Mouse (Mus musculus) lung, postnatal 0 days (tissue): ENCODE results near the gene Lrmda. TPM values are rescaled to one million over a fixed set of nuclear protein-coding genes. Genes with fewer than 3 reads are reported as not detected.

Source experiments
- ATAC-seq: fragments of 200-750 bp; cut with Nextera tagmentation; 2 replicates; pipeline ENCODE4 v1.8.0; 2017; ENCODE audit warnings: moderate library complexity
- DNase-seq: peaks from one replicate; pipeline ENCODE4 v3.0.0-alpha.2; 2016; ENCODE audit warnings: low spot score
- H3K27ac ChIP-seq: fragments of 300-500 bp; sonication (generic); 2 replicates; pipeline ENCODE4 v1.5.1; 2014; ENCODE audit warnings: antibody characterized with exemption, mild to moderate bottlenecking, low read length, mixed read lengths
- H3K27me3 ChIP-seq: fragments of 300-500 bp; sonication (generic); replicated peaks from 2 replicates; pipeline ENCODE4 v1.6.1; 2014; ENCODE audit warnings: low read length, mixed read lengths; ENCODE audit not compliant: insufficient read depth
- H3K36me3 ChIP-seq: fragments of 300-500 bp; sonication (generic); 2 replicates; pipeline ENCODE4 v1.6.1; 2014; ENCODE audit warnings: low read length, mixed read lengths; ENCODE audit not compliant: insufficient read depth
- H3K4me1 ChIP-seq: fragments of 300-500 bp; sonication (generic); 2 replicates; pipeline ENCODE4 v1.6.1; 2014; ENCODE audit warnings: antibody characterized with exemption, low read depth, low read length, mixed read lengths; ENCODE audit not compliant: insufficient read depth
- H3K4me2 ChIP-seq: fragments of 300-500 bp; sonication (generic); replicated peaks from 2 replicates; pipeline ENCODE4 v1.6.1; 2014; ENCODE audit warnings: low read depth, mild to moderate bottlenecking, low read length, moderate library complexity, mixed read lengths
- H3K4me3 ChIP-seq: fragments of 300-500 bp; sonication (generic); 2 replicates; pipeline ENCODE4 v1.5.1; 2014; ENCODE audit warnings: low read depth, low read length
- H3K9ac ChIP-seq: fragments of 300-500 bp; sonication (generic); replicated peaks from 2 replicates; pipeline ENCODE4 v1.6.1; 2014; ENCODE audit warnings: low read depth, mild to moderate bottlenecking
- H3K9me3 ChIP-seq: fragments of 300-500 bp; sonication (generic); 2 replicates; pipeline ENCODE4 v1.6.1; 2016; ENCODE audit warnings: low read length, mixed read lengths
- CTCF ChIP-seq: IDR thresholded peaks from 2 replicates; pipeline ENCODE4 v1.5.1; 2016; ENCODE audit warnings: antibody characterized with exemption, mild to moderate bottlenecking
- EP300 ChIP-seq: IDR thresholded peaks from 2 replicates; pipeline ENCODE4 v1.6.1; 2016; ENCODE audit warnings: antibody characterized with exemption, mild to moderate bottlenecking, control low read depth
- WGBS: fragments of 180-500 bp; shearing (Covaris S2); extraction: QIAGEN DNeasy Blood & Tissue Kit; methylation state at CpG from one replicate; pipeline ENCODE4 v1.1.7; 2014; 5-methylcytosine and 5-hydroxymethylcytosine counted together
- polyA plus RNA-seq: library from polyadenylated mRNA; unstranded; fragments of >200 nt; fragmentation: Nextera tagmentation; extraction: Ambion mirVana; gene quantifications from 2 replicates; pipeline ENCODE4 v1.2.1, GENCODE M21; 2015

The Lrmda gene
- polyA plus RNA-seq, 1 experiment from 2014 or later: 0.86 TPM

DNA sequence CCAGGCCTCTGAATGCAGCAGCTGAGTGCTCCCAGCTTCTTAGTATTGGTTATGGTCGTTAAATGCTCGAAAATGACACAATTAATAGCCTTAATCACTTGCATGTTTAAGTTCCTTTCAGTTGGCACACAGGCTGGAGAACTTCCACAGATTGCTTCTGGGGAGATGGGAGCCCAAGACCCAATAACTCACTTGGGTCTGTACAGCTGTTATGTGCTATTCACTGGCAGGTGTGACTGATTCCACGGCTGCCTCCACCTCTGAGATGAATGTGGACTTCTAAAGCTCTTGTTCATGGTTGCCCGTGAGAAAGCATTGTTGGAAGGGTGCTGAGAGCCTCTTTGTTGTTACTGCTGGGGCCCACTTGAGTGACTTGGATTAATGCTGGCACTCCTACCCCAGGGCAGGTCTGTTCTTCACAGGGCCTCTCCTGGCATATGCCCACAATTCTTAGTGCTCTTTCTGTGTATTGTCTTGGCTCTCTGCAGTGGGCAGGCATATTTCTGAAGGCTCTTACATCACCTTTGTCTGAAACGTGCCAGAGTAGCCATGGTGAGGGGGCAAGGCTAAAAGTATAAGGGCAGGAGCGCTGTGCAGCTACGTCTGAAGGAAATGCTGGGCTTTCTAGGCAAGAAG is 111.6 kb downstream of the Lrmda start:
- peak; percentile 65 for ATAC-seq
- WGBS: 57% methylated on average over 7 of the region's 7 CpGs

DNA sequence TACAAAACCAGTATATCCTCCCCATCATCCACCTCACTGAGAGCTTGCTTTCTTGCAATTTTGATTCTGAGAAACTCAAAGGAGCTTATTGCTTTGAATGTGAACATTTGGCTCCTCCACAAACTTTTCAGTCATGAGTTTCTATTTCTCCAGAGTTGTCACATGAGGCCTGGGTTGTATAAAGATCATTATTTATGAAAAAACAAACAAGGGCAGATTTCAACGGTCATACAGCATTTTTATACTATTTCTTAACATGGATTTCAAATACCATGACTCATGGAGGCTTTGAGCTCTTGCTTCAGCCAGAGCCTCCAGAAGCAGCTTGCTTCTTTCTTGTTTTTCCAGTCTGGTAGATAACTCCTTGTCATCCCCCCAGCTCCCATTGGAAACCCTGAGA is 119.8 kb downstream of the Lrmda start:
- Histone ChIP-seq H3K9me3 (peaks cover 2% of the 10 kb centered on the region; the same call in 1 of the 2 replicates), H3K27me3 (no peaks in the 10 kb centered on the region), H3K36me3 (no peaks in the 10 kb centered on the region), H3K27ac (no peak overlapping the region), H3K4me1 (no peaks in the 10 kb centered on the region), H3K4me2 (no peak overlapping the region), H3K9ac (no peak overlapping the region), H3K4me3 (no peak overlapping the region)
- TF ChIP-seq EP300: no peak
- TF ChIP-seq CTCF: no peak
- DNase-seq (peak; percentile 69), ATAC-seq (0 out of 2 replicates have a peak, but pooled peaks have one; percentile 28)
- 42% methylated on average over 1 of the region's 1 CpGs for WGBS

More for the DNA sequence above, 111.6 kb downstream of the Lrmda start:
- no peaks in the 10 kb centered on the region for H3K27me3 ChIP-seq
- H3K36me3 ChIP-seq: no peaks in the 10 kb centered on the region
- no peak overlapping the region for H3K4me2 ChIP-seq
- no peaks in the 10 kb centered on the region for H3K4me1 ChIP-seq
- H3K9me3 ChIP-seq: peaks cover 2% of the 10 kb centered on the region; the same call in 1 of the 2 replicates
- no peak for TF ChIP-seq CTCF
- TF ChIP-seq EP300: no peak
- DNase-seq: peak; percentile 57
- no peak overlapping the region for H3K9ac ChIP-seq
- H3K4me3 ChIP-seq: no peak overlapping the region
- H3K27ac ChIP-seq: no peak overlapping the region

DNA sequence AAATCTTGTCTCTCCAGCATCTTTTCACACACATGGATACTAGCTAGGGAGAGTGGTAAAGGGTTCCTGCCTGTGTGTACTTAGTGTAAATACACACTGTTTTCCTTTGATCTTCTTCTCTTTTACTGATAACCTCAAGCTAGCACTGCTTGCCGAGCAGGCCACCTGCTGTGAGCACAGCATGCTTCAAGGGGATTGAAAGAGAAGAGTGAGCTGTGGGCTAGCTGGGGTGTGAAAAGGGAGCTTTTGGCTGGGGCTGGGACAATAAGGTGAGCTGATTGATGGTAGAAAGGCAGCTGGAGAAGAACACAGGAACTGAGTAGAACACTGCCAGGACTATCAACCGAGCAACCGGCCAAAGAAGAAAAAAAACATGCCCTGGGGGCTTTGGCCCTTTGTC is 124.5 kb downstream of the Lrmda start:
- Histone ChIP-seq H3K4me3 (no peak overlapping the region), H3K27ac (no peak overlapping the region), H3K9ac (no peak overlapping the region), H3K27me3 (no peaks in the 10 kb centered on the region), H3K36me3 (no peaks in the 10 kb centered on the region), H3K9me3 (no peaks in the 10 kb centered on the region), H3K4me1 (no peaks in the 10 kb centered on the region; the same call in 1 of the 2 replicates), H3K4me2 (no peak overlapping the region)
- 51% methylated on average over 3 of the region's 3 CpGs for WGBS
- ATAC-seq: no peak
- DNase-seq: no peak
- TF ChIP-seq CTCF (no peak), EP300 (no peak)

DNA sequence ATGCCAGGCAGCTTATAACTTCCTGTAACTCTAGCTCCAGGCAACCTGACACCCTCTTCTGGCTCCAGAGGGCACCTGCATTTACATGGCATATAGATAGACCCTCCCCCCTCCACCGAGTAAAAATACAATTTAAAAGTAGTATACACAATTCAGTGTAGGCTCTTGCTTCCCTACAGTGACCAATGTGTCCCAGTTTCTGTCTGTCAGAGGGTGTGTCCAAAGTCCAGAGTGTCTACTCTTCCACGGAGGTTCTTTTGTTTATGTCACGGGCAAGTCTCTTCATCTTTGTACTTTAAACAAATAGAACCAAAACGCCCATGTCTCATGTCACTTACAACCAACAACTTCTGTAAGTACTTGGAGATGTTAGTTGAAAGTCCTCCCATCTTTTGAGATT is 126.4 kb downstream of the Lrmda start:
- Histone ChIP-seq H3K27me3 (no peaks in the 10 kb centered on the region), H3K4me3 (no peak overlapping the region), H3K27ac (no peak overlapping the region), H3K9ac (no peak overlapping the region), H3K4me1 (no peaks in the 10 kb centered on the region; the same call in 1 of the 2 replicates), H3K9me3 (no peaks in the 10 kb centered on the region), H3K4me2 (no peak overlapping the region), H3K36me3 (no peaks in the 10 kb centered on the region)
- 25% methylated on average over 4 of the region's 4 CpGs for WGBS
- TF ChIP-seq EP300: no peak
- TF ChIP-seq CTCF: 0 out of 2 replicates have a peak, but pooled peaks have one; percentile 4
- ATAC-seq (no peak), DNase-seq (no peak)

DNA sequence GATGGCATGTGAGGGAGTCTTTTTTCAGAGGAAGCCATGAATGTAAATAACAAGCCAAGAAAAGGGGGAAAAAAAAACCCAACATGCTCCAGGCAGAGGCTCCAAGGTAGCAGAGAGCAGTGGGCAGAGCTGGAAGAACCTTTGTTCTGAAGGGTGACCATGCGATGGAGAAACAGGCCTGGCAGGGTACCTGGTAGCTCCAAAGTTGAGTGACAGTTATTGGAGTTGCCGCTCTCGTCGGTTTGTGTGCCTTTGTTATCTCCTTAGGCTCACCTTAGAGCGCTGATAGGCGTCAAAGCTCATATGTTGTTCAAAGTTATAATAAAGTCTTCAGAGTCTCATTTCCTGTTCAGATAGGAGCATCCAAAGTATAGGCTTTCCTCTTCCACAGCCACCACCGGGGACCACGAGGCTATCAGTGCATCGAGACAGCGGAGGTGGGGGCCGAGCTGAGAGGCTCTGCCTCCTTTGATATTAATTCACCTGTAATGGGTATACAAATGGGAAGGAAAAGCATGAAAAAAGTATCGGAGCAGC is 127.1 kb downstream of the Lrmda start:
- Histone ChIP-seq H3K4me2 (no peak overlapping the region), H3K27me3 (no peaks in the 10 kb centered on the region), H3K36me3 (no peaks in the 10 kb centered on the region), H3K4me3 (no peak overlapping the region), H3K4me1 (no peaks in the 10 kb centered on the region; the same call in 1 of the 2 replicates), H3K9me3 (no peaks in the 10 kb centered on the region), H3K27ac (no peak overlapping the region), H3K9ac (no peak overlapping the region)
- TF ChIP-seq CTCF (no peak), EP300 (no peak)
- no peak for DNase-seq
- 67% methylated on average over 12 of the region's 12 CpGs for WGBS
- no peak for ATAC-seq

DNA sequence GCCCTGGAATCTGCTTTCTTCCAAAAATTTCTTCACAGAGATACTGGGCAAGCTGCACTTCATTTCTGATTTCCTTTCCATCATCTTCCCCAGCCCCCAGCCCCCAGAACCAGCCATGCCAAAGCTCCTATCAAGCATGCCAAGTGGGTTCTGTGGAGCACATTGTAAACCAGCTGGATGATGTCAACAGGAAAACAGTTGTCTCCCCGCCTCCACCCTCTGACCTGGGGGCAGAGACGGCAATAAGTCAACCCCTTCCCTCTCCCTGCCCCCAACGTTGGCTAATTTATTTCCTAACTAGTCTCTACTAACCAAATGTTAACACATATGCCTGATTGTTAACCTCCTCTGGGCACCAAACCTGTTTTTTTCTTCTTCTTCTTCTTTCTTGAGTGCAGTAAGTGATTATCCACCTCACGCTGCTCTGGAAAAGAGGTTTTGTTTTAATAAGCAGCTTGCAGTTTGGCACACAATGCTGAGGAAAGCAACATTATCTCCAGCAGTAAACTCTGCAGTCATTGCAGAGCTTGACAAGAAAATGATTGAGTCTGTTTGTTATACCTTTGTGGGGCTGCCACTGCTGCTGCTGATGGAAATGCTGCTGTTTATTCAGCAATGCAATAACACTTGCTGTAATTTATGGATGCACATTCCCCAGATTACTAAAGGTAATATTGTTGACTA is 128.0 kb downstream of the Lrmda start:
- H3K36me3 ChIP-seq: no peaks in the 10 kb centered on the region
- H3K9ac ChIP-seq: no peak overlapping the region
- H3K4me1 ChIP-seq: no peaks in the 10 kb centered on the region; the same call in 1 of the 2 replicates
- ATAC-seq: peak; percentile 28; the same call in 1 of the 2 replicates
- DNase-seq: peak; percentile 38
- no peak overlapping the region for H3K4me3 ChIP-seq
- no peaks in the 10 kb centered on the region for H3K9me3 ChIP-seq
- TF ChIP-seq CTCF: no peak
- TF ChIP-seq EP300: peak; percentile 36
- H3K27me3 ChIP-seq: no peaks in the 10 kb centered on the region
- 22% methylated on average over 4 of the region's 4 CpGs for WGBS
- H3K27ac ChIP-seq: no peak overlapping the region
- H3K4me2 ChIP-seq: no peak overlapping the region; the same call in 1 of the 2 replicates
